Mouse (Mus musculus): Measurements from ENCODE around the gene Cmtm7. TPM values are rescaled to one million over a fixed set of nuclear protein-coding genes. Genes with fewer than 3 reads are reported as not detected.
"Not testable (repeated sequence)": the region's sequence is repeated elsewhere in the genome, so short reads cannot be mapped to it uniquely, and the experiment has no call there.

Cmtm7 gene
- polyA plus RNA-seq, 1 experiment from 2014 or later, result 14.4 TPM

- no peak for ATAC-seq (ENCODE audit: low FRiP score, low TSS enrichment)
Measured at GRCm38 (mm10) chr9:114731871-114732682, 49.6 kb downstream of the Cmtm7 start.

GRCm38 (mm10) chr9:114731011-114731755 lies 50.5 kb downstream of the Cmtm7 start, which contains the start of gene Cmtm6:
Gene Cmtm6, plus strand, starts transcription at chr9:114731116.
- Histone ChIP-seq H3K4me3 (replicated peaks; ENCODE audit: low read depth, low read length) (peak within 1 kb of the TSS; percentile 81), H3K27me3 (ENCODE audit: control insufficient read depth, insufficient read depth, low read length) (no peaks in the 10 kb centered on the region), H3K4me1 (ENCODE audit: control insufficient read depth, insufficient read depth, low read length) (peaks cover 13% of the 10 kb centered on the region), H3K27ac (replicated peaks; ENCODE audit: low read depth, low read length) (peak within 1 kb of the TSS; percentile 75), H3K9me3 (ENCODE audit: control insufficient read depth, low read length) (no peaks in the 10 kb centered on the region), H3K9ac (replicated peaks; ENCODE audit: low read length) (peak within 1 kb of the TSS; percentile 80), H3K4me2 (ENCODE audit: low read length) (peak within 1 kb of the TSS; percentile 59), H3K36me3 (ENCODE audit: control insufficient read depth, insufficient read depth, low read length) (no peaks in the 10 kb centered on the region)
- whole genome bisulfite sequencing, result under 1% methylated on average over 53 of the region's 53 CpGs
- DNase-seq (peak; percentile 95), ATAC-seq (ENCODE audit: low FRiP score, low TSS enrichment) (peak; percentile 89)

More at GRCm38 (mm10) chr9:114731871-114732682, 49.6 kb downstream of the Cmtm7 start:
- Histone ChIP-seq H3K4me3 (replicated peaks; ENCODE audit: low read depth, low read length) (peak overlapping the region; percentile 81), H3K9me3 (ENCODE audit: control insufficient read depth, low read length) (no peaks in the 10 kb centered on the region), H3K4me2 (ENCODE audit: low read length) (peak overlapping the region; percentile 59), H3K36me3 (ENCODE audit: control insufficient read depth, insufficient read depth, low read length) (no peaks in the 10 kb centered on the region), H3K9ac (replicated peaks; ENCODE audit: low read length) (peak overlapping the region; percentile 80), H3K27ac (replicated peaks; ENCODE audit: low read depth, low read length) (no peak overlapping the region), H3K4me1 (ENCODE audit: control insufficient read depth, insufficient read depth, low read length) (peaks cover 13% of the 10 kb centered on the region), H3K27me3 (ENCODE audit: control insufficient read depth, insufficient read depth, low read length) (no peaks in the 10 kb centered on the region)
- WGBS, result 71% methylated on average over 12 of the region's 12 CpGs
- no peak for DNase-seq

DNA sequence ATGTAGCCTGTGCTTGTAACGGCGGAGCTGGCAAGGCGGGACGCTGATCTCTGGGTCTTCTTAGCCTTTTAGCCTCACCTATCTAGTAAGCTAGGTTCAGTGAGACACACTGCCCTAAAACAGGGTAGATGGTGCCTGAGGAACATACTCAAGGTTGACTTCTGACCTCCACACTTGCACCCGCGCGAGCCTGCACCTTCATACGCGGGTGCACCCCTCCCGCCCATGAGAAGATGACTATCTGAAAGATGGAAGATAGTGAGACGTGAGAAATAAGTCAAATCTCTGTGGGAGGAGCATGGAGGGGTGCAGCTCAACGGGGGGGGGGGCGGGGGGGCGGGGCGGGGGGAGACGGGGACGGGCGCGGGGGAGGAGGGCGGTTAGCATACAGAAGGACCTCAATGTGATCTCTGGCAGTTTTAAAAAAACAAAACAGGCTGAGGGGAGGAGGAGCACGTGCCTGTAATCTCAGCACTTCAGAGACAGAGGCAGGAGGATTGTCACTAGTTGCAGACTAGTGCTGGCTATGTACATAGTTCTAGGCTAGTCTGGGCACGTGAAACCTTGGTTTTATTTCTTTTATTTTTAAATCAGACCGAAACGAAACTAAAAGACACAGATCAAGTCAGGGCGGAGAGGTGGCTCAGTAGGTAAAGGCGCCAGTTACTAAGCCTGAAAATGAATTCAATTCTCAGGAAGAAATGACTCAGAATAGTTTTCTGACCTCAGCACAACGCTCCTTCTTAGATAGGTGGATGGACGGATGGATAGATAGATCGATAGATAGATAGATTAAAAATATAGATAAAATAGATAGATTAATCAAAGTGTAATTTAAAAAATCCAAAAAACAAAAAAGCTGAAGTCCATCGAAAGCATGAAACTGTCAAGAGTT lies 51.5 kb downstream of the Cmtm7 start:
- H3K27ac ChIP-seq (replicated peaks; ENCODE audit: low read depth, low read length), result no peak overlapping the region
- peaks cover 13% of the 10 kb centered on the region for H3K4me1 ChIP-seq (ENCODE audit: control insufficient read depth, insufficient read depth, low read length)
- peak overlapping the region; percentile 81 for H3K4me3 ChIP-seq (replicated peaks; ENCODE audit: low read depth, low read length)
- ATAC-seq (ENCODE audit: low FRiP score, low TSS enrichment) (no peak), DNase-seq (no peak)
- H3K27me3 ChIP-seq (ENCODE audit: control insufficient read depth, insufficient read depth, low read length), result no peaks in the 10 kb centered on the region
- H3K36me3 ChIP-seq (ENCODE audit: control insufficient read depth, insufficient read depth, low read length), result peaks cover 5% of the 10 kb centered on the region; the same call in 1 of the 2 replicates
- no peak overlapping the region for H3K9ac ChIP-seq (replicated peaks; ENCODE audit: low read length)
- H3K4me2 ChIP-seq (ENCODE audit: low read length), result peak overlapping the region; percentile 59
- 48% methylated on average over 27 of the region's 30 CpGs for WGBS
- H3K9me3 ChIP-seq (ENCODE audit: control insufficient read depth, low read length), result no peaks in the 10 kb centered on the region

DNA sequence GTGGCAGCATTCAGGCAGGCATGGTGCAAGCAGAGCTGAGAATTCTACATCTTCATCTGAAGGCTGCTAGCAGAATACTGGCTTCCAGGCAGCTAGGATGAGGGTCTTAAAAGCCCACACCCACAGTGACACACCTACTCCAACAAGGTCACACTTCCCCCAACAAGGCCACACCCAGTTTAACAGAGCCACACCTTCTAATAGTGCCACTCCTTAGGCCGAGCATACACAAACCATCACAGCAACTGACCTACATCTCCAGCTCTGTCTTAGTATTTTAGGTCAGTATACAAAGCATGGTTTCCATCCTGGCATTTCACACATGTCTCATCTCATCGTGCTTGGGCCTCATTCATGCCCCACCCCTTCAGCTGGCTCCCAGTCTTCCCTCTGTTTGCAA lies 53.2 kb downstream of the Cmtm7 start:
- not testable (repeated sequence) for ATAC-seq (ENCODE audit: low FRiP score, low TSS enrichment); DNase-seq; H3K27ac ChIP-seq (replicated peaks; ENCODE audit: low read depth, low read length); H3K27me3 ChIP-seq (ENCODE audit: control insufficient read depth, insufficient read depth, low read length); H3K9ac ChIP-seq (replicated peaks; ENCODE audit: low read length); H3K9me3 ChIP-seq (ENCODE audit: control insufficient read depth, low read length); H3K4me2 ChIP-seq (ENCODE audit: low read length); H3K4me3 ChIP-seq (replicated peaks; ENCODE audit: low read depth, low read length)
- Histone ChIP-seq H3K36me3 (ENCODE audit: control insufficient read depth, insufficient read depth, low read length) (peaks cover 22% of the 10 kb centered on the region), H3K4me1 (ENCODE audit: control insufficient read depth, insufficient read depth, low read length) (peaks cover 13% of the 10 kb centered on the region)
- 68% methylated on average over 2 of the region's 2 CpGs for WGBS

DNA sequence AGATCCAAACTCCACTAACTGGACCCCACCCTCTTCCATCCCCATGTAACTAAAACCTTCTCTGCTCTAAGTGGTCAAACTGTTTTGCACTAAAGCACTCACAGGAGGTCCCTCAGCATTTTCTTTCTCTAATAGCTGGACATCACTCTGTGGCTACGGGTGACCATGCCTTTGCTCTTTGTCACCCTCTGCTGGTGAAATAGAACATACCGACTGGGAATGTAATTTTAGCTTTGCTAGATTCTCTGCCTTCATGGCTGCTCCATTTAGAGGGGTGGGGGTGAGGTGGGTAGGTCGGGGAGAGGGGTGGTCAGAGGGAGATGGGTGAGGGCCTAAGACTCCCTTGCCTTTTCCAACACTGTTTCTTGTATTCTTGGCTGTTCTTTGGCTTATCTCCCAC lies 54.3 kb downstream of the Cmtm7 start:
- H3K4me3 ChIP-seq (replicated peaks; ENCODE audit: low read depth, low read length), result no peak overlapping the region
- no peak overlapping the region for H3K4me2 ChIP-seq (ENCODE audit: low read length)
- H3K36me3 ChIP-seq (ENCODE audit: control insufficient read depth, insufficient read depth, low read length), result peaks cover 33% of the 10 kb centered on the region
- no peaks in the 10 kb centered on the region for H3K27me3 ChIP-seq (ENCODE audit: control insufficient read depth, insufficient read depth, low read length)
- no peak overlapping the region for H3K27ac ChIP-seq (replicated peaks; ENCODE audit: low read depth, low read length)
- ATAC-seq (ENCODE audit: low FRiP score, low TSS enrichment) (no peak), DNase-seq (peak; percentile 85)
- peaks cover 7% of the 10 kb centered on the region for H3K4me1 ChIP-seq (ENCODE audit: control insufficient read depth, insufficient read depth, low read length)
- 4% methylated on average over 3 of the region's 3 CpGs for WGBS
- no peaks in the 10 kb centered on the region for H3K9me3 ChIP-seq (ENCODE audit: control insufficient read depth, low read length)
- H3K9ac ChIP-seq (replicated peaks; ENCODE audit: low read length), result no peak overlapping the region

DNA sequence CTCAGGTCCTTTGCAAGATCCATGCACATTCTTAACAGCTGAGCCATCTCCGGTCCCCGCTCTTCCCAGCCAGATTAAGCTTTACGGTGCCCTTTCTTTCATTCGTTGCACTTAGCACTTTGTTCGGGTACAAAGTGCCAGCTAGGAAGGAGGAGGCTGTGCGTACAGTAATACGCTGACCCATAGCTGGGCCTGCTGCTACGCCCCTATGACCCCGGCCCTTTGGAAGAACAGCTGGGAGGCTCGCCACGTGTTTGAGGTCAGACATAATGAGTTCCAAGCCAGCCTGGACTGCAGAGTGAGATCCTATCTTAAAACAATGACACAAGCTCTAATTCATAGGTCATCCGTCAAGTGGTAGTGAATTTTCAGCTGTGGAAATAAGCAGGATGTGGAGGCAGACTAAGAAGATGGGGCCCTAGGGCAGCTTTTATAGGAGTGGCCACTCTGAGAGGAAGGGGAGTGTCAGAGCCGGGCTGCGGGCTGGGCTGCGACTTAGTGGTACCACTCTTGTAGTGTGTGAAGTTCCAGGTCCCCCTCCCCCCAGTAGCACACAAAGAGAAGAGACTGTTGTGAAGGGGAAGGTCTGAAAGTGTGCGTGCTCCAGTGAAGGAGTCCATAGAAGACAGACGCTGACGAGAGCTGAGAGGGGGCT lies 64.9 kb downstream of the Cmtm7 start:
- Histone ChIP-seq H3K4me2 (ENCODE audit: low read length) (no peak overlapping the region), H3K36me3 (ENCODE audit: control insufficient read depth, insufficient read depth, low read length) (peaks cover 98% of the 10 kb centered on the region), H3K27ac (replicated peaks; ENCODE audit: low read depth, low read length) (no peak overlapping the region), H3K27me3 (ENCODE audit: control insufficient read depth, insufficient read depth, low read length) (no peaks in the 10 kb centered on the region), H3K4me1 (ENCODE audit: control insufficient read depth, insufficient read depth, low read length) (no peaks in the 10 kb centered on the region), H3K9me3 (ENCODE audit: control insufficient read depth, low read length) (no peaks in the 10 kb centered on the region), H3K4me3 (replicated peaks; ENCODE audit: low read depth, low read length) (no peak overlapping the region), H3K9ac (replicated peaks; ENCODE audit: low read length) (no peak overlapping the region)
- ATAC-seq (ENCODE audit: low FRiP score, low TSS enrichment), result no peak
- DNase-seq, result no peak
- WGBS, result 91% methylated on average over 18 of the region's 18 CpGs

DNA sequence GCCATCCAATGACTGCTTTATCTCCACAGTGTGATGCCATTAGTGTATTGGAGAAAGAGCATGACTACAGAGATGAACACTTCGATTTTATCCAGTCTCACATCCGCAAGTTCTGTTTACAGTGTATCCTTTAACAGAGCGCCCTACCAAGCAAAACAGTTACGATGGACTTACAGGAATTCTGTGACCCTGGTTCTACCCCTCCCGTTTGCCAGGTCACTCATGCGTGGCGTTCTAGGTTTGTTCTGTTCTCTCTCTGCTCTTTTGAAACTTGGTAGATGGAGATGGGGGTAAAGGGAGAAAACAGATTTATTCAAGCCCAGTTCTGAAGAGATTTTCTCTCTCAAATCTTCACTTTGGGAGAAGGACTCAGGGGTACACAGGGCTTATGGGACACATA lies 68.2 kb downstream of the Cmtm7 start:
- H3K9ac ChIP-seq (replicated peaks; ENCODE audit: low read length), result no peak overlapping the region
- peaks cover 99% of the 10 kb centered on the region for H3K36me3 ChIP-seq (ENCODE audit: control insufficient read depth, insufficient read depth, low read length)
- H3K4me2 ChIP-seq (ENCODE audit: low read length), result no peak overlapping the region
- no peaks in the 10 kb centered on the region for H3K4me1 ChIP-seq (ENCODE audit: control insufficient read depth, insufficient read depth, low read length)
- no peaks in the 10 kb centered on the region for H3K9me3 ChIP-seq (ENCODE audit: control insufficient read depth, low read length)
- DNase-seq (no peak), ATAC-seq (ENCODE audit: low FRiP score, low TSS enrichment) (no peak)
- H3K27ac ChIP-seq (replicated peaks; ENCODE audit: low read depth, low read length), result no peak overlapping the region
- no peaks in the 10 kb centered on the region for H3K27me3 ChIP-seq (ENCODE audit: control insufficient read depth, insufficient read depth, low read length)
- H3K4me3 ChIP-seq (replicated peaks; ENCODE audit: low read depth, low read length), result no peak overlapping the region
- 95% methylated on average over 7 of the region's 7 CpGs for WGBS

- Histone ChIP-seq H3K27me3 (ENCODE audit: control insufficient read depth, insufficient read depth, low read length) (no peaks in the 10 kb centered on the region), H3K4me2 (ENCODE audit: low read length) (no peak overlapping the region), H3K4me3 (replicated peaks; ENCODE audit: low read depth, low read length) (no peak overlapping the region), H3K36me3 (ENCODE audit: control insufficient read depth, insufficient read depth, low read length) (peaks cover 92% of the 10 kb centered on the region), H3K9ac (replicated peaks; ENCODE audit: low read length) (no peak overlapping the region), H3K4me1 (ENCODE audit: control insufficient read depth, insufficient read depth, low read length) (no peaks in the 10 kb centered on the region), H3K9me3 (ENCODE audit: control insufficient read depth, low read length) (no peaks in the 10 kb centered on the region), H3K27ac (replicated peaks; ENCODE audit: low read depth, low read length) (no peak overlapping the region)
- no peak for ATAC-seq (ENCODE audit: low FRiP score, low TSS enrichment)
- WGBS, result 83% methylated on average over 7 of the region's 7 CpGs
- peak; percentile 64 for DNase-seq
Measured at GRCm38 (mm10) chr9:114710345-114710744, 71.3 kb downstream of the Cmtm7 start.

All from midbrain, embryonic 14.5 days (tissue).